Comparison of ENCODE assay signal across 9 mouse cellular contexts in genomic region chr1:136167657-136168056, GRCm38 (mm10). TPM values are rescaled to one million over a fixed set of nuclear protein-coding genes. Genes with fewer than 3 reads are reported as not detected.
DNase-seq lines count a peak whose midpoint lies in the region; ATAC-seq and TF ChIP-seq lines count a peak whose summit lies in the region.
"Had no signal": no experiment of that assay in that cellular context is flagged by ENCODE, and none has a peak within 500 bp of the region (broad histone marks: within the 10 kb centered on the region; RNA-seq: fewer than 3 reads in every experiment).

No protein-coding gene starts in this region.

- no peak for TF ChIP-seq EP300 in stomach, postnatal 0 days (optimal IDR thresholded peaks at IDR 0.05)

- H3K36me3 ChIP-seq in kidney, embryonic 14.5 days (ENCODE audit: control insufficient read depth, insufficient read depth, low read length), result peaks cover 16% of the 10 kb centered on the region; the same call in 1 of the 2 replicates
- H3K36me3 ChIP-seq in testis, adult 2 months (ENCODE audit: control insufficient read depth, insufficient read depth, low read length), result no peaks in the 10 kb centered on the region
- H3K36me3 ChIP-seq in stomach, postnatal 0 days (ENCODE audit: control insufficient read depth, insufficient read depth, low read length), result no peaks in the 10 kb centered on the region
- peaks cover 70% of the 10 kb centered on the region for H3K36me3 ChIP-seq in hindbrain, embryonic 16.5 days (ENCODE audit: control insufficient read depth, insufficient read depth, low read length)

- peak; percentile 13 to 23 for DNase-seq in adrenal gland, postnatal 36 days
- DNase-seq in adrenal gland, adult 2 months, result no peak
- DNase-seq in kidney, adult 18-20 months, result peak; percentile 38
- no peak for DNase-seq in testis, postnatal 14 days (ENCODE audit: low spot score)
- DNase-seq in stomach, postnatal 0 days (ENCODE audit: low spot score), result no peak
- DNase-seq: gastrocnemius, postnatal 36 days had no signal

- peak; percentile 41; the same call in 1 of the 2 replicates for TF ChIP-seq CTCF in testis, adult 2 months (IDR thresholded peaks at IDR 0.05; ENCODE audit: control insufficient read depth, insufficient read depth, insufficient replicate concordance, low read depth, low read length)
- peak; percentile 76 for TF ChIP-seq CTCF in stomach, postnatal 0 days (IDR thresholded peaks at IDR 0.05; ENCODE audit: low read depth)

- no peaks in the 10 kb centered on the region for H3K27me3 ChIP-seq in kidney, embryonic 14.5 days (ENCODE audit: control insufficient read depth, insufficient read depth, low read length)
- H3K27me3 ChIP-seq in testis, adult 2 months (ENCODE audit: control insufficient read depth, insufficient read depth, low read length), result no peaks in the 10 kb centered on the region
- H3K27me3 ChIP-seq in stomach, postnatal 0 days (ENCODE audit: control insufficient read depth, insufficient read depth, low read length), result no peaks in the 10 kb centered on the region
- no peaks in the 10 kb centered on the region for H3K27me3 ChIP-seq in hindbrain, embryonic 16.5 days (replicated peaks; ENCODE audit: control insufficient read depth, insufficient read depth, low read length)

- no peaks in the 10 kb centered on the region for H3K9me3 ChIP-seq in kidney, embryonic 14.5 days (ENCODE audit: control insufficient read depth, low read length)
- H3K9me3 ChIP-seq in stomach, postnatal 0 days (ENCODE audit: control insufficient read depth, low read length), result no peaks in the 10 kb centered on the region
- no peaks in the 10 kb centered on the region for H3K9me3 ChIP-seq in hindbrain, embryonic 16.5 days (ENCODE audit: control insufficient read depth, low read length)

- no peak for ATAC-seq in kidney, embryonic 14.5 days (ENCODE audit: low FRiP score, low TSS enrichment)
- ATAC-seq in stomach, postnatal 0 days (ENCODE audit: low FRiP score, low TSS enrichment), result no peak
- no peak for ATAC-seq in hindbrain, embryonic 16.5 days

- H3K9ac ChIP-seq in kidney, embryonic 14.5 days (ENCODE audit: low read depth, low read length), result no peak overlapping the region
- no peak overlapping the region for H3K9ac ChIP-seq in stomach, postnatal 0 days (ENCODE audit: low read length)
- no peak overlapping the region for H3K9ac ChIP-seq in hindbrain, embryonic 16.5 days (ENCODE audit: low read depth, low read length)

- TF ChIP-seq POLR2A in testis, adult 2 months (IDR thresholded peaks at IDR 0.05; ENCODE audit: control insufficient read depth, low read depth, low read length), result no peak

- no peak overlapping the region for H3K4me2 ChIP-seq in kidney, embryonic 14.5 days (replicated peaks; ENCODE audit: low read depth, low read length)
- H3K4me2 ChIP-seq in stomach, postnatal 0 days (replicated peaks; ENCODE audit: low read depth), result no peak overlapping the region
- no peak overlapping the region for H3K4me2 ChIP-seq in hindbrain, embryonic 16.5 days (ENCODE audit: low read length)

- 69% methylated on average over 8 of the region's 8 CpGs for WGBS in kidney, embryonic 14.5 days
- 73% methylated on average over 8 of the region's 8 CpGs for WGBS in stomach, postnatal 0 days
- WGBS in hindbrain, embryonic 16.5 days, result 71% methylated on average over 8 of the region's 8 CpGs

- no peak overlapping the region for H3K27ac ChIP-seq in kidney, embryonic 14.5 days (ENCODE audit: low read depth, low read length)
- H3K27ac ChIP-seq in testis, adult 2 months (ENCODE audit: control insufficient read depth, insufficient read depth, low read depth, low read length), result no peak overlapping the region
- H3K27ac ChIP-seq in stomach, postnatal 0 days (replicated peaks), result no peak overlapping the region
- no peak overlapping the region for H3K27ac ChIP-seq in hindbrain, embryonic 16.5 days (ENCODE audit: low read depth, low read length)

- H3K4me3 ChIP-seq in kidney, embryonic 14.5 days (ENCODE audit: low read length), result no peak overlapping the region
- no peak overlapping the region for H3K4me3 ChIP-seq in testis, adult 2 months (ENCODE audit: control insufficient read depth, low read depth, low read length)
- H3K4me3 ChIP-seq in stomach, postnatal 0 days (ENCODE audit: low read depth, low read length), result no peak overlapping the region
- no peak overlapping the region for H3K4me3 ChIP-seq in hindbrain, embryonic 16.5 days (ENCODE audit: low read length)

- 0 out of 2 replicates have a peak, but pooled peaks cover 3% of the 10 kb centered on the region for H3K4me1 ChIP-seq in kidney, embryonic 14.5 days (ENCODE audit: control insufficient read depth, insufficient read depth, low read length)
- H3K4me1 ChIP-seq in testis, adult 2 months (ENCODE audit: control insufficient read depth, insufficient read depth, low read length), result peaks cover 2% of the 10 kb centered on the region; the same call in 1 of the 2 replicates
- H3K4me1 ChIP-seq in stomach, postnatal 0 days (replicated peaks; ENCODE audit: control insufficient read depth, insufficient read depth), result no peaks in the 10 kb centered on the region
- no peaks in the 10 kb centered on the region for H3K4me1 ChIP-seq in hindbrain, embryonic 16.5 days (ENCODE audit: control insufficient read depth, insufficient read depth, low read depth, low read length)

RNA-seq across cellular contexts. Expression of gene Kif21b, which starts 36.5 kb away (rescaled TPM):
- total RNA-seq in adrenal gland, postnatal 36 days (2021), result 1 to 10 TPM; 2.4 TPM
- total RNA-seq in adrenal gland, adult 2 months (2021), result 1 to 10 TPM; 2.2 to 5.1 TPM
- 4.5 and 6.5 TPM in 2 replicates for polyA plus RNA-seq in adrenal gland, adult 2 months (2012; rRNA removed)
- 3.2 and 3.3 TPM in 2 replicates for polyA plus RNA-seq in kidney, embryonic 14.5 days (2014; fragmentation: Nextera tagmentation; extraction: Ambion mirVana)
- 23.9 and 35.6 TPM in 2 replicates for polyA plus RNA-seq in testis, adult 2 months (2012; rRNA removed)
- 0.29 and 0.36 TPM in 2 replicates for polyA plus RNA-seq in stomach, postnatal 0 days (2015; fragmentation: Nextera tagmentation; extraction: Ambion mirVana)
- 43.6 and 44.3 TPM in 2 replicates for polyA plus RNA-seq in hindbrain, embryonic 16.5 days (2015; fragmentation: Nextera tagmentation; extraction: Ambion mirVana)

RNA-seq across cellular contexts. Expression of gene Mroh3, which starts 45.0 kb away (rescaled TPM):
- not detected for total RNA-seq in adrenal gland, postnatal 36 days (2021)
- not detected for total RNA-seq in adrenal gland, adult 2 months (2021)
- polyA plus RNA-seq in adrenal gland, adult 2 months (2012; rRNA removed), result not detected in 2 replicates
- polyA plus RNA-seq in kidney, embryonic 14.5 days (2014; fragmentation: Nextera tagmentation; extraction: Ambion mirVana), result 0.21 and 0.43 TPM in 2 replicates
- 11.9 and 13.3 TPM in 2 replicates for polyA plus RNA-seq in testis, adult 2 months (2012; rRNA removed)
- 0.34 and 0.78 TPM in 2 replicates for polyA plus RNA-seq in stomach, postnatal 0 days (2015; fragmentation: Nextera tagmentation; extraction: Ambion mirVana)
- polyA plus RNA-seq in hindbrain, embryonic 16.5 days (2015; fragmentation: Nextera tagmentation; extraction: Ambion mirVana), result not detected in 2 replicates
- total RNA-seq: gastrocnemius, postnatal 36 days had no signal

Comparison
In these comparisons a context has a peak if more than half of its experiments do, and no peak if none do; other contexts are left out.
1. DNase-seq: peak in adrenal gland, postnatal 36 days (2 of 2) and kidney, adult 18-20 months (single experiment); none in adrenal gland, adult 2 months (single experiment), testis, postnatal 14 days (single experiment) and stomach, postnatal 0 days (single experiment).